Mouse (Mus musculus): ENCODE measurements at regions not wholly inside any gene's neighbourhood (a gene's known extent, or its start where the extent isn't known, plus 50 kb on each side); places are given as distances from the start of the nearest gene placed in this dataset.

DNA sequence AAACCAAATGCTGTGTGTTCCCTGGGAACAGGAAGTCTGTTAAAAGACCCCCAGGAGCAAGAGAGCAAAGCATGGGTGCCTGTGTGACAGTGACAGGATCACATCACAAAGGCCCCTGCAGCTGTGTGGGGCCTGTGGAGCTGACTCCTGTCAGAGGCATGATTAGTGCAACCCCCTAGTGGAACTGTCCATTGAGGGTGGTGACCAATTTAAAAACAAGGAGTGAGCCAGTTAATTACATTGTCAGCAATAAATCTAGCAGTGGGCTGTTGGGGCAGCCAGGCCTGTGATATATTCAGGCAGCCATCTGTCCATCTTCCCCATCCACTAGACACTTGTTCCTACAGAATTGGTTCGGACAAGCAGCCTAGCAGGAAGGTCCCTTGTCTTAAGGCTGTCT, 121.8 kb upstream of the Cxxc4 start:
- DNase-seq (ENCODE audit: low spot score), result no peak

DNA sequence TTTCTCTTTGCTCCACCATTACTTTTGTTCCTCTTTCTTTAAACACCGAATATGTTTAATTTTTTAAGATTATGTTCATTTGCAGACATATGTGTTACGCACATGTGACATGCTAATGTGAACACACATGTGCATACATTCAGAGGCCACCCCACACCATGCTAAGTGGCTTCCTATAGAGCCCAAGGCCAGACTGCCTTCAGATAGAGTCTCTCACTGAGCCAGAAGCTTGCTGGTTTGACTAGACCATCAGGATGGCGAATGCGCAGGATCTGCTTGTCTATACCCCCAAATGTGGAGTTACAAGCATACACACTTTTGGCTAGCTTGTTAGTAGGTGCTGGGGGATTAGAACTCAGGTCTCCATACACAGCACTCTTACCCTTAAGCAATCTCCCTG, 121.3 kb upstream of the Cxxc4 start:
- no peak for DNase-seq (ENCODE audit: low spot score)

DNA sequence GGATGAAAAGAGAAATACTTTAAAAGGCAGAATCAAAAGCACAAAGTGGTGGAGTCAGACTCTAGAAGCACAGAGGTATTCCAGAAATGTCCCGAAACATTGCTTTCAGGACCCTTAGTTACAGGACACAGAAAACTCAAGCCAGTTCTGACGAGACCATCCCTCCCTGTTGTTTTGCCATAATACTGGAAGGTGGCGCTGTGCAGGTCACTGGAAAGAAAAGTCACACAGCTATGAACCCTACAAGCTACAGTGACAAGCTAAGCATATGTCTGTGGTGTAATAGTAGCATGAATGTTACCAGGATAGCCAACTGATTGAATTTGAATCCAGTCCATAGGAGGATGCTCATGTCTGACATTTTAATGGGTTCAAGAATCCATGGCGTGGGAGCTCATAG, 117.4 kb upstream of the Cxxc4 start:
- no peak for DNase-seq (ENCODE audit: low spot score)

DNA sequence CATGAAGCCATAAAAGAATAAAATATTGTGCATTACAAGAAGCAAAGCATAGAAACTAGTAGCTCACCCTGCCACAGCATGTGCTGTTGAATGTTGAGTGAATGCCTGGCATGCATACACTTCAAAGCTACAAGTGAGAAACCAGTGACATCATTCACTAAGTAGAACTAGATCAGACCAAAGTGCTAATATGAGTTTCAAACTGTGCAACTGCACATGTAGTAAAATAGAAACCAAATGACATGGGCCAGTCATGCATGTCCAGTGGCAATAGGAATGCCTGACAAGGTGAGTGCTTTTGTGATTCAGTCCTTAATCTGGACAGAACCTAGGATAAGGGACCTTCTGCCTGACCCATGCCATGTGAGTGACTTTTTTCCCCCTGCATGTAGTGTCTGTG, 111.3 kb upstream of the Cxxc4 start:
- no peak for DNase-seq (ENCODE audit: low spot score)

DNA sequence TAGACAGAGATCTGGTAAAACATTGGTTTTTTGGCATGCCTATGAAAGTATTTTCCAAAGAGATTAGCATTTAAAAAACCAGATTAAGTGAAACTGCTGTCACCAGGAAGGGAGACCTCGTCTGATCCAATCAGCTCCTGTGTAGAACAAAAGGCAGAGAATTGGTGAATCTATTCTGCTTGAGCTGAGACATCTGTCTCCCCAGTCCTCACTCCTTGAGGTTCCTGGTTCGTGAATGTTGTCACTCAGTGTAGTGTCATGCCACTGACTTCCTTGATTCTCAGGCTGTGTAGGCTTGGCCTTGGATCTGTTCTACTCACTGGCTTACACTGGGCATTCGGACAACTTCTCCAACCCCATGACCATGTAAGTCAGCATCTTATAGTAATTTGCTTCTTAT, 105.9 kb upstream of the Cxxc4 start:
- no peak for DNase-seq (ENCODE audit: low spot score)

DNA sequence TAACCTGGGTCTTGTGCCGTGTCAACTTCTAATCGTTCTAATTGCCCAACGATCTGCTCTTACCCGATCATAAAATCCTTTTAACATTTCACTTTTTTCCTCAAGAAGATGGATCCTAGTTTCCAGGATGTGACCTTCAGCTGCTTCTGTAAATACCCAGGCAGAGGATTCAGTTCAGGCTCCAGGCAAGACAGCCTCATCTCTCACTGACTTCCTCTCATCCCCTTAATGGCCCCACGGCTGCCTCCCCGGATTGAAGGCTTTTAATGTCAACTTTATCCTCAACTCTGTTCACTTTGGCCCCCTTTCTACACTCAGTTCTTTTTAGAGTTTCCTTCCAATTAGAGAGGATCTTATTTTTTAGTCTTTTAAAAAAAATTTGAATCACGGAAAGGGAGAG, 91.0 kb upstream of the Cxxc4 start:
- DNase-seq (ENCODE audit: low spot score), result no peak

DNA sequence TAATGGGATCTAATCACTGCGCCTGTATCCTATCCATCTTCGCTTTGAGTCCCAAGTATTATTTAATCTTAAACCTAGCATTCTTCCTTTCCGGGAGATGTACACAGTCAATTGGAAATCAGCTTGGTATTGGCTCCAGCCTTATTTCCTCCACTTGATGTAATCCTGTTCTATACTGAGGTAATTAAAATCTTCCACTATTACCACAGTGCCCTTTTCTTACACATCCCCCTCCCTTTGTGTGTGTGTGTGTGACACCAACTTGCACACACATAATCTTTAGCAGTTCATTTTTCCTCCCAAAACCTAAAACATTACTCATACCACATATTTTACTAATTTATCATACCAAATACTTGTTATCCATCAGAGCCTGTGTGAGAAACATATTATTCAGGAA, 90.3 kb upstream of the Cxxc4 start:
- DNase-seq (ENCODE audit: low spot score), result no peak

DNA sequence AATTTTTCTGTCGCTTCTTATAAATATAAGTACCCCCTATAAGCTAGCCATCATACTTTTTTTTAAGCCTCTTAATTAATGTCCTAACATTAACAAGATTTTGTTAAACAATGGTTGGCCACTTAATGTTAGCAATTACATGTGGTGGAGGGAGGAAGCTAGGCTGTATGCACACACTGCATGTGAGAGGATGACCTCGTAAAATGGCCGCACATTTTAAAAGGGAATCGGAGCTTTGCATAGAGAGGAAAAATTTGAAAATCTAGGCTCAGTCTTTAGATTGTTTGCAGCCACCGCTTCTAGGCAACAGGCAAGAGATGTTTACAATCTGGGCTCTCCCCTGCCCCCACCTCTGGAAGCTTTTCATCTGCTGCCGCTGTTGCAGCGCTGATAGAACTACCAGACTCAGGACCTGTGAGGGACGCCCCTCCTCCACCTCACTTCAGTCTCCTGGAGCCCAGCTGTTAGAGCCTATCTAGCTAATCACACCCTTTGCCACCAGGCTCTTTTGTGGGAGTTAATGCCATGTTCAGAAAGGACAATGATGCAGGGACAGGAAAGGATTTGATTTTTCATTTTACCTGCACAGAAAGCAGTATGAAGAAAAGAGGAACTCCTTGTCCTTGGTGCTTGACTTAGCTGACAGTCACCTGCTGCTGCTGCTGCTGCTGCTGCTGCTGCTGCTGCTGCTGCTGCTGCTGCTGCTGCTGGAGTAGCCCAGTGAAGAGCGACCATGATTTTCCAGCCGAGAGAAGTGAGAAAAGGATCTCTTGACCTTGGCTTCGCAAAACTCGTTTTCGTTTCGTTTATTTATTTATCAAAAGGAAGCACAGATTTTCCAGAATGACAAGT, 89.7 kb upstream of the Cxxc4 start:
- no peak for DNase-seq (ENCODE audit: low spot score)

DNA sequence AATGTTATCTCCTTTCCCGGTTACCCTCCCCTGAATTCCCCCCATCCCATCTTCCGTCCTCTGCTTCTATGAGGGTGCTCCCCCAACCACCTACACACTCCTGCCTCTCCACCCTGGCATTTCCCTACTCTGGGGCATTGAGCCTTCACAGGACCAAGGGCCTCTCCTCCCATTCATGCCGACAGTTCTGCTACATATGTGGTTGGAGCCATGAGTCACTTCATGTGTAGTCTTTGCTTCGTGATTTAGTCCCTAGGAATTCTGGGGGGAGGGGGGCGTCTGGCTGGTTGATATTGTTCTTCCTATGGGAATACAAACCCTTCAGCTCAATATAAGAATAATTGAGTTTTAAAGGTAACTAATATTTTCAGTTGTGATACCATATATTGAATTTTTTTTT, 74.0 kb upstream of the Cxxc4 start:
- no peak for DNase-seq (ENCODE audit: low spot score)

DNA sequence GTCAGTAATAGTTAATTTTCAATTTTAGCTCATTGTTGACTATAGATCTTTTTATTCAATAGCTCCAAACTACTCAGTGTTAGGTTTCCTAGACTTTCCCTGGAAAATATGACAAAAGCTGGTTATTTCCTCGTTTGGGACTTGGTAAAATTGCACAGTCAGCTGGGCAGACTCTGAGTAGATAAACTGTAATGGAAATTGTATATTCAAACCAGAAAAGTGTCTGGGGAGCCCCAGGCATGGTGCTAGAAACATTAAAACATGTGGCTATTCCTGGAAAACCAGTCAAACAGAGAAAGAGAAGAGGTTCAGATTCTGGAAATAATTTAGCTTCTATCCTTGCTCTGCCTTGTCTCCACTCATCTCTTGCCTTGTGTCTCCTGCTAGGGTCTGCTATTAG, 66.4 kb upstream of the Cxxc4 start:
- DNase-seq (ENCODE audit: low spot score), result no peak

DNA sequence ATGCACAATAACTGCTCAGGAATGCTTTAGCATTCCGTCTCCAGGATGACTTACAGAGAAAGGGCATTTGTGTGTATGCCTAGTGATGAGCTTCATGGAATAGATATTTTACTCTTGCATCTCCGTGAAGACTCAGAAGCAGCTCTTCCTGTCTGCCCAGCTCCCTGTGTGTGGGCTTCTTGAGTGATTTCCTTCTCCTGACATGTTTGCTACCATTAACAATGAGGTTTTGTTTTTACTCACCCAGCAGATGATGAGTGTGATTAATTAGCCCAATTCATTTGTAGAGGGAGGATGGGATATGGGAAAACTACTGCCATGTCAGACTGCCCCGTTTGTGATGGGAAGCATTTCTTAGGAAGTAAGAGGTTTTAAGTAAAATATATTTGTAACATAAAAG, 63.9 kb upstream of the Cxxc4 start:
- no peak for DNase-seq (ENCODE audit: low spot score)

DNA sequence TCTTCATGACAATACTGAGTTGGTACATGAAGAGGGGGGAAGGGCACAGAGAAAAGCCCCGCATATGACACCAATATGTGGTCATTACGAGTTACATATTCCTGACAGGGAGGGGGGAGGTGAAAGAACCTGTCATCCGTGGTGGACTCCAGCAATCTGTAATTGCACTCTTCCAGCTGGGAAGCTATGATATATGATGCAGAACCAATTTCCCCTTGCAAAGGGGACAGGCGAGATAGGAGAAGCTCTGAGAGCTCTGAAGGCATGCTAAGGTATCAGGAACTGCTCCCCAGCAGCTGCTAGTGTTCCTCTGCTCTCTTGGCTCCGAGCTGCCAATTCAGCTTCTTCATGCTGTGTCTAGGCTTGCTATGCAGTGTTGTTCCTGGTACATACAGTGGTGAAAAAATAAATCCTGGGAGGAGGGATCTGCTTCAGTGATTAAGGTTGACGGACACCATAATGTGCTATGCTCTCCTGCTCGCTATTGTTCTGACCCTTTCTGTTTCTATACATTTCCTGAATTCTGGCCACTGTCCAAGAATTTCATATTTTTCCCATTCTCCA, 57.7 kb upstream of the Cxxc4 start:
- DNase-seq (ENCODE audit: low spot score), result no peak

DNA sequence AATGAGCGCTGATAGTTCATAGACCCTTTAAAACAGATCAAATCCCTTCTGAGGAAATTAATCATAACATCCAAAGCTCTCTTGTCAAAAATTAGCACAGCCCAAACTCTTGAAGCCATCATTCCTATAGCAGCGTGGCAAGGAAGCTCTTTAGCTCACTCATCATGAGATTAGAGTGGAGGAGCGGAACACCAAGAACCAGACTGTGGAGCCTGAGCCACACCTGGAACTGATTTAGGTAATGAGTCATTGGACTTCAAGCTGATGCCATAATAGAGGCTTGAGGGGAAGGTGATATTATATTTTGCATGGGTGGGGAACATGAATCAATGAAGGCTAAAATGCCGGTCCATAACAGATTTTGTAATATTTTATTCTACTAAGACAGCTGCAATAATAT, 52.2 kb upstream of the Cxxc4 start:
- no peak for DNase-seq (ENCODE audit: low spot score)

Data from urinary bladder, postnatal 25 days (tissue).